Mouse (Mus musculus) liver, postnatal 0 days (tissue): ENCODE data around the gene H1foo. TPM values are rescaled to one million over a fixed set of nuclear protein-coding genes. Genes with fewer than 3 reads are reported as not detected.
A peak's percentile ranks its signal among the peaks of the same experiment; 100 is the strongest.

ENCODE experiments used
- ATAC-seq: fragments of 200-750 bp; cut with Nextera tagmentation; 2 replicates; pipeline ENCODE4 v1.8.0; 2017; ENCODE audit warnings: mild to moderate bottlenecking, moderate library complexity
- DNase-seq: peaks from one replicate; pipeline ENCODE4 v3.0.0-alpha.2; 2016
- H3K27ac ChIP-seq: fragments of 300-500 bp; sonication (generic); 2 replicates; pipeline ENCODE4 v1.5.1; 2014; ENCODE audit warnings: antibody characterized with exemption, moderate library complexity, mild to moderate bottlenecking, low read depth
- H3K27me3 ChIP-seq: fragments of 300-500 bp; sonication (generic); 2 replicates; pipeline ENCODE4 v1.6.1; 2014; ENCODE audit warnings: low read length, control low read depth, mixed read lengths; ENCODE audit not compliant: insufficient read depth
- H3K36me3 ChIP-seq: fragments of 300-500 bp; sonication (generic); replicated peaks from 2 replicates; pipeline ENCODE4 v1.6.1; 2014; ENCODE audit warnings: mild to moderate bottlenecking, control low read depth, low read length, moderate library complexity, mixed read lengths; ENCODE audit not compliant: insufficient read depth
- H3K4me1 ChIP-seq: fragments of 300-500 bp; sonication (generic); 2 replicates; pipeline ENCODE4 v1.6.1; 2014; ENCODE audit warnings: antibody characterized with exemption, mild to moderate bottlenecking, control low read depth; ENCODE audit not compliant: insufficient read depth
- H3K4me2 ChIP-seq: fragments of 300-500 bp; sonication (generic); 2 replicates; pipeline ENCODE4 v1.6.1; 2014; ENCODE audit warnings: low read depth, mild to moderate bottlenecking, low read length, moderate library complexity, mixed read lengths
- H3K4me3 ChIP-seq: fragments of 300-500 bp; sonication (generic); 2 replicates; pipeline ENCODE4 v1.5.1; 2014; ENCODE audit warnings: low read depth, low read length
- H3K9ac ChIP-seq: fragments of 300-500 bp; sonication (generic); replicated peaks from 2 replicates; pipeline ENCODE4 v1.6.1; 2014; ENCODE audit warnings: mild to moderate bottlenecking, moderate library complexity
- H3K9me3 ChIP-seq: fragments of 300-500 bp; sonication (generic); 2 replicates; pipeline ENCODE4 v1.6.1; 2016; ENCODE audit warnings: mild to moderate bottlenecking, control low read depth, low read length, mixed read lengths
- CTCF ChIP-seq: sonication (generic); IDR thresholded peaks from 2 replicates; pipeline ENCODE4 v1.5.1; 2016; ENCODE audit warnings: antibody characterized with exemption, low read depth
- EP300 ChIP-seq: IDR thresholded peaks from 2 replicates; pipeline ENCODE4 v1.6.1; 2016; ENCODE audit warnings: antibody characterized with exemption, low read depth, mild to moderate bottlenecking
- WGBS: fragments of 180-500 bp; shearing (Covaris S2); extraction: QIAGEN DNeasy Blood & Tissue Kit; methylation state at CpG from one replicate; pipeline ENCODE4 v1.1.7; 2014; ENCODE audit not compliant: insufficient replicate concordance; 5-methylcytosine and 5-hydroxymethylcytosine counted together
- polyA plus RNA-seq: library from polyadenylated mRNA; unstranded; fragments of >200 nt; fragmentation: Nextera tagmentation; extraction: Ambion mirVana; gene quantifications from 2 replicates; pipeline ENCODE4 v1.2.1, GENCODE M21; 2015

Gene H1foo
- polyA plus RNA-seq, 1 experiment from 2014 or later: not detected

DNA sequence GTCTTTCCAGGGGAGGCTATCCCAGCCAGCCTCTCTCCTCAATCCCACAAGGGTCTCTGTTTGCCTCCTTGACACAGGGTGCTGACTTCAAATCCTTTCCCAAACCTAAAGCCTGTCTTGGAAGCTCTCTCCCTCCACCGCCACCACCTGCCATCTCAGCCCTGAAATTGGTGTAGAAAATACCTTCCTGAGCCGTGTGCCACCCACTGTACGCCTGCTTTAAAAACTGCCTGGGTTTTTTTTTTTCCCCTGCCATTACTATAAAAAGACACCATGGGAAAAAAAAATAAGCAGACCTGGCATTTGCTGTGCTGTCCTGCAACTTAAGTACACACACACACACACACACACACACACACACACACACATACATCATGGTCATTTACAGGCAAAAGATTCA is 45.3 kb downstream of the H1foo start:
- Histone ChIP-seq H3K4me2 (peak overlapping the region; percentile 19), H3K4me3 (no peak overlapping the region), H3K27me3 (peaks cover 35% of the 10 kb centered on the region), H3K4me1 (peaks cover 13% of the 10 kb centered on the region), H3K9ac (no peak overlapping the region), H3K27ac (no peak overlapping the region), H3K9me3 (no peaks in the 10 kb centered on the region), H3K36me3 (no peaks in the 10 kb centered on the region)
- ATAC-seq (no peak), DNase-seq (no peak)
- WGBS: 85% methylated on average over 3 of the region's 3 CpGs
- TF ChIP-seq EP300 (no peak), CTCF (no peak)

DNA sequence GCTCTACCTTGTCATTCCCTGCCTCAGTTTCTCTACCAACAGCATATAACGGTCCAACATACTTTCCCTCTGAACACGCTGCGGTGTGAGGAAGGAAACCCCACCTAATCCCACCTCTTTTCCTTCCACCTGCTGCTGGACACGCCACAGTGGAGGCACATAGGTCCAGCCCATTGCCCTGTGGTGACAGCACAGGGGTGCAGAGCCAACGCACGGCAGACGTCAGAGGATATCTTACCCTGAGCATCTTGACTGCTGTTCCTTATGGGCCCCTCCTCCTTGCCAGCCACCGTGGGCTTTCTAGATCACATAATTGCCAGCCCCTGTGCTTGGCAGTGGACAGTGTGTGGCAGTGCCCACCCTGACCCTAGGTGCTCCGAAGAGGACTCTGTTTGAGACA is 45.7 kb downstream of the H1foo start:
- ATAC-seq (no peak), DNase-seq (no peak)
- Histone ChIP-seq H3K27ac (no peak overlapping the region), H3K27me3 (peaks cover 35% of the 10 kb centered on the region), H3K36me3 (no peaks in the 10 kb centered on the region), H3K4me1 (peaks cover 13% of the 10 kb centered on the region), H3K4me2 (peak overlapping the region; percentile 48), H3K9me3 (no peaks in the 10 kb centered on the region), H3K9ac (no peak overlapping the region), H3K4me3 (0 out of 2 replicates have a peak overlapping the region, but pooled peaks have one; percentile 57)
- WGBS: 63% methylated on average over 9 of the region's 9 CpGs
- TF ChIP-seq CTCF: no peak
- TF ChIP-seq EP300: no peak

DNA sequence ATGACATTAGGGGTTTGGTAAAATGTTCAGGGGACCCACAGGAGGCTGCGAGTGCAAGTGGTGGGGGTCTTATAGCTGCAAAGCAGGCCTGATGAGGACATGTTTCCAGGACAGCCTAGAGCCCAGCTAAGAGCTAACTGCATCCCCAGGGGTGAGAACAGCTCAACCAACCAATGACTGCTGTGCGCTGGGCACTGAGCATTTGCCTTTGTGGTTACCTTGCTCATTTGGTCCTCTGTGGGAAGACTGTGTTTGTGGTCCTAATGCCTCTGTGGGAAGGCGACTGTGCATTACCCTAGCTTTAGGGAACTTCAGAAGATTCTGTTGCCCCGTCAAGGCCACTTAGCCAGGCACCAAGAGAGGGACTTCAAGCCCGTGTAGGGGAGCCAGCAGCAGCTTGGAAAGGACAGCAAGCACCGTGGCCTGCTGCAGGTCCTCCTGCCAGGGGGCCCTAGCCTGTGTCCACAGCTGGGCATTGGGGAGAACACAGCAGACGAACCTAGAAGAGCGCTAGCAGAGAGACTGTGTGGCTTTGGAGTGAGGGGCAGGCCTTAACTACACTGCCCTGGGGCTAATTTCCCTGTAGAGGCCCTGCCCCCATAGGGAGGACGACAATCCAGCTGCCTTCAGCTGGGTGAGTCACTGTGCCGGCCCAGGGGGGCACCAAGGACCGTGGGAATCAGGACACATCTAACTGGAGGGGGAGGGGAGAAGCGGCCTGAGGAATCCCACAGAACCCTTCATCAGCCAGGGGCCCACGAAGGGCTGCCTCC is 46.6 kb downstream of the H1foo start:
- Histone ChIP-seq H3K36me3 (no peaks in the 10 kb centered on the region), H3K9ac (peak overlapping the region; percentile 26; the same call in 1 of the 2 replicates), H3K4me1 (peaks cover 18% of the 10 kb centered on the region), H3K27me3 (peaks cover 35% of the 10 kb centered on the region), H3K4me2 (peak overlapping the region; percentile 48), H3K4me3 (peak overlapping the region; percentile 57), H3K9me3 (no peaks in the 10 kb centered on the region), H3K27ac (peak overlapping the region; percentile 48; the same call in 1 of the 2 replicates)
- TF ChIP-seq CTCF (no peak), EP300 (no peak)
- DNase-seq (no peak), ATAC-seq (no peak)
- WGBS: 32% methylated on average over 13 of the region's 13 CpGs

DNA sequence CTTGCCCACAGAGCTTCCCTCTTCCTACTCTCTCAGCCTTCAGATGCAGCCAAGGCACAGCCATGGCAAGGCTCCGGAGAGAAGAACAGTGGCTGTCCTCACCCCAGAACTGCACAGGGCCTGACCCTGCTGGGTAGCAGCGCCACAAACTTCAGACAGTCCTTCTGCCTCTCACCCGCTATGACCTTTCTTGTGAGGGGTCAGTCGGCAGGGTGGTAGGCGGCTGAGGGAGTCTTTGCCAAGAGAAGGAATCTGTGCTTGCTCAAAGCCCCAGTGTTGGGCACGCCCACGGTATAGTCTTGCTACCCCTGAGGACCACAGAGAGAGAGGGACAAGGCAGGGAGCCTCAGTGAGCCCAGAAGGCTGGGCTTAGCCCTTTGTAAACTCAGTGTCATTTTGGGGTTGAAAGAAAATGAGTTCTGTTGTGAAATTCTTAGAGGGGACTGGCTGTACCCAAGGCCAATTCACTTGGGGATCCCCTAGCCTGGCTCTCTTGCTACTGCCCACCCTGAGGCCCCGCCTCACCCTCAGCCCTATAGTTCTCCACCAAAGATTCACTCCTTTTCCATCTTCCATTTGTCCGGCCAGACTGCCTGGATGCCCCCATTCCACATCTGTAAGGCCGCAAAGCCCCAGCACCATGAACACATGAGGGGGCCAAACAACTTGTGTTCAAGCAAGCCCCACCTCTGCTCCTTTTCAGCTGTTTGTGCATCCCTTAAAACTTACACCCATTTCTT is 47.3 kb downstream of the H1foo start:
- H3K4me2 ChIP-seq: peak overlapping the region; percentile 48
- H3K27me3 ChIP-seq: peaks cover 35% of the 10 kb centered on the region

DNA sequence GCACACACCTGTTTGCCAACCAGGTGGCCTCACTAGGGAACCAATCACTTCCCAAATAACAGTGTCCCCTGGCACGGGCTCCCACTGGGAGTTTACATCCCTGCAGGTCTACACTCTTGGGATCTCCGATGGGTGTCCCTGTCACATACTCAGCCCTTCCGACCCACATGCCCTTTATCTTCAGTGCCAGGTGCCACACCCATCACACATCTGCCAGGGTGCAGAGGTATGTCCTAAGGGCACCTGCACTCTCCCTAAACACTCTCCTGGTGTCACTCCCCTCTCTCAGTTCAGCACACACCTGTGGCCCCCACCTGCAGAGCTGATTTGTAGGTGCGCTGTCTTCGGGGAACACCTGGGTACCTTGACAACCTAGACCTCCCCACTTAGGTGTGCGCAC is 48.2 kb downstream of the H1foo start:
- no peak overlapping the region for H3K27ac ChIP-seq
- WGBS: 29% methylated on average over 6 of the region's 6 CpGs
- H3K4me2 ChIP-seq: peak overlapping the region; percentile 79
- H3K4me1 ChIP-seq: peaks cover 18% of the 10 kb centered on the region
- peak overlapping the region; percentile 47; the same call in 1 of the 2 replicates for H3K9ac ChIP-seq
- no peaks in the 10 kb centered on the region for H3K36me3 ChIP-seq
- peak overlapping the region; percentile 57 for H3K4me3 ChIP-seq
- DNase-seq: no peak
- H3K9me3 ChIP-seq: no peaks in the 10 kb centered on the region
- ATAC-seq: no peak
- peaks cover 35% of the 10 kb centered on the region for H3K27me3 ChIP-seq
- TF ChIP-seq EP300: no peak
- TF ChIP-seq CTCF: no peak

More for the DNA sequence above, 47.3 kb downstream of the H1foo start:
- 43% methylated on average over 10 of the region's 10 CpGs for WGBS
- Histone ChIP-seq H3K4me3 (peak overlapping the region; percentile 57), H3K36me3 (no peaks in the 10 kb centered on the region), H3K9ac (peak overlapping the region; percentile 26; the same call in 1 of the 2 replicates), H3K27ac (peak overlapping the region; percentile 48; the same call in 1 of the 2 replicates), H3K9me3 (no peaks in the 10 kb centered on the region), H3K4me1 (peaks cover 18% of the 10 kb centered on the region)
- TF ChIP-seq CTCF (no peak), EP300 (no peak)
- DNase-seq (no peak), ATAC-seq (no peak)
